In the genomic region with DNA sequence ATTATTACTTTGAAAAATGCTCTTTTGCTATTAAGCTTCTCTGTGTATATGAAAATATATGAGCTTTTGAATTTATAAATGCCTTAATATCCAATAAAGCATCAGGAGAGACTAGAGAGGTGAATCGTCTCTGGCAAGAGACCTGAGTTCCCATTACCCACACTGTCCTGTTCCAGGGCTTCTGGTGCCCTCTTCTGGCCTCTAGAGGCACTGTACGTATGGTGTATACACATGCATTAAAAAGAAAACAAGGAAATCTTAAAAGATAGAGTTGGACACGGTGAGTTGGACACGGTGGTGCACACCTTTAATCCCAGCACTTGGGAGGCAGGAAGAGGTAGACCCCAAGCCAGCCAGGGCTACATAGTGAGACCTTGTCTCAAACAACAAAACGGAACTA, we compare ENCODE assay signal across 9 mouse cellular contexts. TPM values are rescaled to one million over a fixed set of nuclear protein-coding genes. Genes with fewer than 3 reads are reported as not detected.
A peak's percentile ranks its signal among the peaks of the same experiment; 100 is the strongest.
DNase-seq lines count a peak whose midpoint lies in the region; ATAC-seq and TF ChIP-seq lines count a peak whose summit lies in the region.
"Had no signal": no experiment of that assay in that cellular context is flagged by ENCODE, and none has a peak within 500 bp of the region (broad histone marks: within the 10 kb centered on the region; RNA-seq: fewer than 3 reads in every experiment).

No protein-coding gene starts in this region.

- ATAC-seq in limb, embryonic 11.5 days (ENCODE audit: insufficient number of reproducible peaks, low FRiP score, low TSS enrichment, low read depth): no peak
- peak; percentile 80 for ATAC-seq in erythroblast, adult 5-6 weeks (replicated peaks; ENCODE audit: low FRiP score, poor library complexity, severe bottlenecking)
- peak; percentile 79 for ATAC-seq in inflammation-experienced regulatory T-cells, adult 6 months
- no peak for ATAC-seq in liver, embryonic 14.5 days (ENCODE audit: insufficient read depth)
- no peak for ATAC-seq in neural tube, embryonic 11.5 days (ENCODE audit: insufficient read depth, low FRiP score, low TSS enrichment)

- DNase-seq in limb, embryonic 11.5 days (ENCODE audit: low spot score): peak; percentile 50
- DNase-seq in limb, embryonic 10.5 days (ENCODE audit: low spot score): no peak
- peak; percentile 89 for DNase-seq in ZHBTc4 (ENCODE audit: low read depth, low spot score)
- DNase-seq in liver, embryonic 14.5 days (ENCODE audit: low read depth in 3 of 3, low spot score in 3 of 3): no peak
- peak; percentile 46 for DNase-seq in neural tube, embryonic 11.5 days (ENCODE audit: low spot score)
- DNase-seq in thymus, postnatal 0 days (ENCODE audit: low spot score): peak; percentile 67

- no peak overlapping the region for H3K4me3 ChIP-seq in limb, embryonic 11.5 days (ENCODE audit: low read depth, low read length)
- no peak overlapping the region for H3K4me3 ChIP-seq in limb, embryonic 10.5 days
- no peak overlapping the region for H3K4me3 ChIP-seq in liver, embryonic 14.5 days (ENCODE audit: insufficient read depth in 1 of 2, low read depth in 2 of 2, low read length in 2 of 2)
- H3K4me3 ChIP-seq in neural tube, embryonic 11.5 days (ENCODE audit: low read depth, low read length): no peak overlapping the region
- H3K4me3 ChIP-seq: neural tube, embryonic 12.5 days had no signal

- TF ChIP-seq EP300 in liver, embryonic 14.5 days (IDR thresholded peaks at IDR 0.05; ENCODE audit: low read depth): no peak

- H3K9me3 ChIP-seq in limb, embryonic 11.5 days (ENCODE audit: control insufficient read depth, low read length): no peaks in the 10 kb centered on the region
- no peaks in the 10 kb centered on the region for H3K9me3 ChIP-seq in limb, embryonic 10.5 days (replicated peaks)
- H3K9me3 ChIP-seq in liver, embryonic 14.5 days (ENCODE audit: control insufficient read depth, low read length): no peaks in the 10 kb centered on the region
- no peaks in the 10 kb centered on the region for H3K9me3 ChIP-seq in neural tube, embryonic 11.5 days (ENCODE audit: control insufficient read depth, low read length)
- H3K9me3 ChIP-seq: neural tube, embryonic 12.5 days had no signal

- H3K9ac ChIP-seq in limb, embryonic 11.5 days (ENCODE audit: low read length): no peak overlapping the region
- no peak overlapping the region for H3K9ac ChIP-seq in liver, embryonic 14.5 days (replicated peaks)
- no peak overlapping the region for H3K9ac ChIP-seq in neural tube, embryonic 11.5 days (ENCODE audit: low read length)
- H3K9ac ChIP-seq: neural tube, embryonic 12.5 days had no signal

- no peak overlapping the region for H3K27ac ChIP-seq in limb, embryonic 11.5 days (replicated peaks; ENCODE audit: low read depth, low read length)
- H3K27ac ChIP-seq in limb, embryonic 10.5 days: no peak overlapping the region
- H3K27ac ChIP-seq in liver, embryonic 14.5 days: no peak overlapping the region
- H3K27ac ChIP-seq in neural tube, embryonic 11.5 days (ENCODE audit: low read depth, low read length): no peak overlapping the region
- H3K27ac ChIP-seq: neural tube, embryonic 12.5 days had no signal

- no peak overlapping the region for H3K4me2 ChIP-seq in limb, embryonic 11.5 days (ENCODE audit: low read depth, severe bottlenecking)
- no peak overlapping the region for H3K4me2 ChIP-seq in liver, embryonic 14.5 days (ENCODE audit: low read depth)
- no peak overlapping the region for H3K4me2 ChIP-seq in neural tube, embryonic 11.5 days (ENCODE audit: low read depth)
- H3K4me2 ChIP-seq: neural tube, embryonic 12.5 days had no signal

- H3K36me3 ChIP-seq in limb, embryonic 11.5 days (ENCODE audit: control insufficient read depth, insufficient read depth, low read length): no peaks in the 10 kb centered on the region
- peaks cover 62% of the 10 kb centered on the region for H3K36me3 ChIP-seq in limb, embryonic 10.5 days
- no peaks in the 10 kb centered on the region for H3K36me3 ChIP-seq in liver, embryonic 14.5 days (replicated peaks; ENCODE audit: control insufficient read depth, insufficient read depth, low read depth)
- no peaks in the 10 kb centered on the region for H3K36me3 ChIP-seq in neural tube, embryonic 11.5 days (ENCODE audit: control insufficient read depth, insufficient read depth, low read length)

- H3K4me1 ChIP-seq in limb, embryonic 11.5 days (ENCODE audit: control insufficient read depth, insufficient read depth, low read length): no peaks in the 10 kb centered on the region
- no peaks in the 10 kb centered on the region for H3K4me1 ChIP-seq in limb, embryonic 10.5 days
- peaks cover 0 to 6% of the 10 kb centered on the region in 2 experiments; a peak in 1 of 4 replicates for H3K4me1 ChIP-seq in liver, embryonic 14.5 days (replicated peaks; ENCODE audit: control insufficient read depth in 2 of 2, insufficient read depth in 2 of 2, low read length in 1 of 2)
- no peaks in the 10 kb centered on the region for H3K4me1 ChIP-seq in neural tube, embryonic 11.5 days (ENCODE audit: control insufficient read depth, insufficient read depth, low read length)
- H3K4me1 ChIP-seq: neural tube, embryonic 12.5 days had no signal

- peak; percentile 82 for TF ChIP-seq CTCF in liver, embryonic 14.5 days (IDR thresholded peaks at IDR 0.05; ENCODE audit: low read depth)

- 43% methylated on average over 5 of the region's 5 CpGs for WGBS in limb, embryonic 11.5 days
- 42% methylated on average over 5 of the region's 5 CpGs for whole genome bisulfite sequencing in limb, embryonic 10.5 days
- WGBS in liver, embryonic 14.5 days (ENCODE audit: insufficient replicate concordance): 21% methylated on average over 5 of the region's 5 CpGs
- WGBS in neural tube, embryonic 11.5 days: 39% methylated on average over 5 of the region's 5 CpGs

- H3K27me3 ChIP-seq in limb, embryonic 11.5 days (ENCODE audit: control insufficient read depth, insufficient read depth, low read length): no peaks in the 10 kb centered on the region
- no peaks in the 10 kb centered on the region for H3K27me3 ChIP-seq in limb, embryonic 10.5 days (ENCODE audit: low read depth, poor library complexity, severe bottlenecking)
- H3K27me3 ChIP-seq in liver, embryonic 14.5 days (ENCODE audit: control insufficient read depth, insufficient read depth, low read length): no peaks in the 10 kb centered on the region
- H3K27me3 ChIP-seq in neural tube, embryonic 11.5 days (ENCODE audit: control insufficient read depth, insufficient read depth, low read length): no peaks in the 10 kb centered on the region
- H3K27me3 ChIP-seq: neural tube, embryonic 12.5 days had no signal

RNA-seq across cellular contexts. Expression of a gene that starts 11.1 kb away (rescaled TPM):
- polyA plus RNA-seq in limb, embryonic 11.5 days (2014; fragmentation: Nextera tagmentation; extraction: Ambion mirVana): 60.0 and 63.7 TPM in 2 replicates
- polyA plus RNA-seq in limb, embryonic 10.5 days (2016; fragmentation: Nextera tagmentation; extraction: Ambion mirVana): 61.7 and 62.1 TPM in 2 replicates
- total RNA-seq in erythroblast, adult 5-6 weeks (2015; ENCODE audit: low replicate concordance): 16.7 and 19.8 TPM in 2 replicates
- total RNA-seq in erythroblast, adult 5-6 weeks (2017; ENCODE audit: low replicate concordance): 6.7 and 16.4 TPM in 2 replicates
- 10 to 100 TPM; 11.5 to 20.4 (median 18.7) TPM for polyA plus RNA-seq in inflammation-experienced regulatory T-cells, adult 6 months (2017; shearing (Covaris generic))
- polyA plus RNA-seq in liver, embryonic 14.5 days (2012; rRNA removed): 7.0 and 14.4 TPM in 2 replicates
- polyA plus RNA-seq in liver, embryonic 14.5 days (2014; fragmentation: Nextera tagmentation; extraction: Ambion mirVana): 32.0 and 35.7 TPM in 2 replicates
- 70.6 and 74.9 TPM in 2 replicates for polyA plus RNA-seq in neural tube, embryonic 11.5 days (2014; fragmentation: Nextera tagmentation; extraction: Ambion mirVana)
- 37.4 and 42.7 TPM in 2 replicates for polyA plus RNA-seq in thymus, postnatal 0 days (2015; fragmentation: Nextera tagmentation; extraction: Ambion mirVana)

RNA-seq across cellular contexts. Expression of a gene that starts 53.4 kb away (rescaled TPM):
- polyA plus RNA-seq in limb, embryonic 11.5 days (2014; fragmentation: Nextera tagmentation; extraction: Ambion mirVana): 29.7 and 32.3 TPM in 2 replicates
- polyA plus RNA-seq in limb, embryonic 10.5 days (2016; fragmentation: Nextera tagmentation; extraction: Ambion mirVana): 20.4 and 21.3 TPM in 2 replicates
- total RNA-seq in erythroblast, adult 5-6 weeks (2015; ENCODE audit: low replicate concordance): 9.0 and 15.3 TPM in 2 replicates
- total RNA-seq in erythroblast, adult 5-6 weeks (2017; ENCODE audit: low replicate concordance): 5.3 and 7.2 TPM in 2 replicates
- 10 to 100 TPM; 17.6 to 22.9 (median 21.0) TPM for polyA plus RNA-seq in inflammation-experienced regulatory T-cells, adult 6 months (2017; shearing (Covaris generic))
- 2.9 and 4.7 TPM in 2 replicates for polyA plus RNA-seq in liver, embryonic 14.5 days (2012; rRNA removed)
- polyA plus RNA-seq in liver, embryonic 14.5 days (2014; fragmentation: Nextera tagmentation; extraction: Ambion mirVana): 7.0 and 7.3 TPM in 2 replicates
- polyA plus RNA-seq in neural tube, embryonic 11.5 days (2014; fragmentation: Nextera tagmentation; extraction: Ambion mirVana): 28.8 and 29.2 TPM in 2 replicates
- 26.4 and 30.9 TPM in 2 replicates for polyA plus RNA-seq in thymus, postnatal 0 days (2015; fragmentation: Nextera tagmentation; extraction: Ambion mirVana)

RNA-seq across cellular contexts. Expression of a gene that starts 53.6 kb away (rescaled TPM):
- 5.0 and 5.6 TPM in 2 replicates for polyA plus RNA-seq in limb, embryonic 11.5 days (2014; fragmentation: Nextera tagmentation; extraction: Ambion mirVana)
- 5.1 and 5.4 TPM in 2 replicates for polyA plus RNA-seq in limb, embryonic 10.5 days (2016; fragmentation: Nextera tagmentation; extraction: Ambion mirVana)
- total RNA-seq in erythroblast, adult 5-6 weeks (2015; ENCODE audit: low replicate concordance): not detected in 2 replicates
- total RNA-seq in erythroblast, adult 5-6 weeks (2017; ENCODE audit: low replicate concordance): 0.42 and 1.0 TPM in 2 replicates
- polyA plus RNA-seq in inflammation-experienced regulatory T-cells, adult 6 months (2017; shearing (Covaris generic)): under 1 TPM; 0.31 to 0.67 (median 0.58) TPM
- polyA plus RNA-seq in liver, embryonic 14.5 days (2012; rRNA removed): 0.18 and 0.78 TPM in 2 replicates
- polyA plus RNA-seq in liver, embryonic 14.5 days (2014; fragmentation: Nextera tagmentation; extraction: Ambion mirVana): 0.56 and 1.4 TPM in 2 replicates
- 4.7 and 5.9 TPM in 2 replicates for polyA plus RNA-seq in neural tube, embryonic 11.5 days (2014; fragmentation: Nextera tagmentation; extraction: Ambion mirVana)
- 2.5 and 3.2 TPM in 2 replicates for polyA plus RNA-seq in thymus, postnatal 0 days (2015; fragmentation: Nextera tagmentation; extraction: Ambion mirVana)

Comparison
In these comparisons a context has a peak if more than half of its experiments do, and no peak if none do; other contexts are left out.
1. DNase-seq: peak in limb, embryonic 11.5 days (single experiment), ZHBTc4 (single experiment), neural tube, embryonic 11.5 days (single experiment) and thymus, postnatal 0 days (single experiment); none in limb, embryonic 10.5 days (single experiment) and liver, embryonic 14.5 days (0 of 3).
2. ATAC-seq: peak in erythroblast, adult 5-6 weeks (single experiment) and inflammation-experienced regulatory T-cells, adult 6 months (single experiment); none in limb, embryonic 11.5 days (single experiment), liver, embryonic 14.5 days (single experiment) and neural tube, embryonic 11.5 days (single experiment).